Mouse (Mus musculus): ENCODE measurements around the gene Smim27.

DNA sequence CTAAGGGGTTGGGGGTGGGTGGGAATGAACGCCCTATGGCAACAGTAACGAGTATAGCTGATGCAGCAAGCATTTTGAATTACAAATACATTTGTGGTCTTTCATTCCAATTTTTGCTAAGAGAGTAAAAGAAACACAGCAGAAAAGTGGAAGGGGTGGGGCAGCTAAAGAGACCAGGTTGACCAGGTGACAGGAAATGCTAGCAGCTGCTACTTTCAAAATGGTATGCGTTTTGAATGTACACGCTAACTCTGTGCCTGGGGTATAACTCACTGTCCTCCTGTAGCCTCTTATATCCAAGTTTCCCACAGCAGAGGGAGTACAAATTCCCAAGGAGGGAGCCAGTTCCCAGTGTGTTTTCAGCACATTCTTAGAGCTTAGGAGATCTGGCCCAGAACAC, 32.5 kb upstream of the Smim27 start:
- no peak for TF ChIP-seq POLR2A (IDR thresholded peaks at IDR 0.05; ENCODE audit: low read depth, low read length)
- no peak for TF ChIP-seq CTCF (IDR thresholded peaks at IDR 0.05; ENCODE audit: borderline replicate concordance, insufficient read depth, low read length)

Data from embryonic fibroblast, embryonic 13.5 days (primary cell).